Mouse (Mus musculus): Measurements from ENCODE around the gene Ephb1. TPM values are rescaled to one million over a fixed set of nuclear protein-coding genes. Genes with fewer than 3 reads are reported as not detected.

Gene Ephb1
- polyA plus RNA-seq, 1 experiment, result 3.0 TPM

DNA sequence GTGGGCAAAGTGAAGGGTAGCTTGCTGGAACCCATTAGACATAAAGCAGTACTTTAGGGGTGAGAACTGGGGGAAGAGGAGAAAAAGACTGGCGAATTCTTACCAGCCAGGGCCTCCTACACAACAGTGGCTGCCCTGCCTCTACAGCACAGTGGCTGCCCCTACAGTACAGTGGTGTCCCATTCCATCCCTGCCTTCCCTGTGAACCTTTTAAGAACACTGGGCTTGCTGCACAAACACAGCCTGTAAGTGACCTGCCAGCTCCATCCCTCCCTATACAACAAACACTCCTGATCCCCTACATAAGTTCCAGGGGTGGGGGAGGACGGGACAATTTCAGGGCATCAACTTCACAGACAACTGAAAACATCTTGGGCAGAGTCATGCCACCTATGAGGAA is 174.4 kb downstream of the Ephb1 start:
- Histone ChIP-seq H3K4me3 (ENCODE audit: control insufficient read depth, low read depth, low read length) (no peak overlapping the region), H3K27ac (ENCODE audit: control insufficient read depth, insufficient read depth, low read depth, low read length) (no peak overlapping the region), H3K36me3 (ENCODE audit: control insufficient read depth, insufficient read depth, low read length) (no peaks in the 10 kb centered on the region), H3K4me1 (ENCODE audit: control insufficient read depth, insufficient read depth, low read length) (no peaks in the 10 kb centered on the region), H3K27me3 (ENCODE audit: control insufficient read depth, insufficient read depth, low read length) (no peaks in the 10 kb centered on the region)
- TF ChIP-seq POLR2A (IDR thresholded peaks at IDR 0.05; ENCODE audit: control insufficient read depth, low read depth, low read length), result no peak
- TF ChIP-seq CTCF (IDR thresholded peaks at IDR 0.05; ENCODE audit: control insufficient read depth, insufficient read depth, insufficient replicate concordance, low read depth, low read length), result no peak

DNA sequence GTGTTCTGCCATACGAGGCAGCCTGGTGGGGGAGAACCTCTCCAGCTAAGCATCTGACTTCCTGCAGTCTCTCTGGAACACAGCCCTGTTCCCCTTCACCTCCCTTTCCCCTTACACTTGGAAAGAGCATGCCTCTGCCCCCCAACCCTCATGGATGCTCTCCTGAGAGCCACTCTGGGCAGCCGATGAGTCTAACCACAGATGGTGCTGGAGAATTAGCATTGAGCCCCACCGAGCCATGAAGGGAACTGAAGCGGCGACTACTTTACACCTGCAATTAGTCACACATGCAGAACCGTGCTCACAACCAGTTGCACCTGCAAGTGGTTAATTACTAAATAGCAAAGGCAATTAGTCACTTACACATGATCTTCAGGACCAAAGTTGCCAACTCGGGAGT is 184.8 kb downstream of the Ephb1 start:
- TF ChIP-seq POLR2A (IDR thresholded peaks at IDR 0.05; ENCODE audit: control insufficient read depth, low read depth, low read length) (no peak), CTCF (IDR thresholded peaks at IDR 0.05; ENCODE audit: control insufficient read depth, insufficient read depth, insufficient replicate concordance, low read depth, low read length) (no peak)
- no peak overlapping the region for H3K27ac ChIP-seq (ENCODE audit: control insufficient read depth, insufficient read depth, low read depth, low read length)
- H3K36me3 ChIP-seq (ENCODE audit: control insufficient read depth, insufficient read depth, low read length), result no peaks in the 10 kb centered on the region
- H3K4me3 ChIP-seq (ENCODE audit: control insufficient read depth, low read depth, low read length), result no peak overlapping the region
- no peaks in the 10 kb centered on the region for H3K4me1 ChIP-seq (ENCODE audit: control insufficient read depth, insufficient read depth, low read length)
- no peaks in the 10 kb centered on the region for H3K27me3 ChIP-seq (ENCODE audit: control insufficient read depth, insufficient read depth, low read length)

GRCm38 (mm10) chr9:102155876-102156275 is 198.6 kb downstream of the Ephb1 start:
- TF ChIP-seq POLR2A (IDR thresholded peaks at IDR 0.05; ENCODE audit: control insufficient read depth, low read depth, low read length), result no peak
- TF ChIP-seq CTCF (IDR thresholded peaks at IDR 0.05; ENCODE audit: control insufficient read depth, insufficient read depth, insufficient replicate concordance, low read depth, low read length), result no peak
- Histone ChIP-seq H3K4me3 (ENCODE audit: control insufficient read depth, low read depth, low read length) (no peak overlapping the region), H3K4me1 (ENCODE audit: control insufficient read depth, insufficient read depth, low read length) (no peaks in the 10 kb centered on the region), H3K36me3 (ENCODE audit: control insufficient read depth, insufficient read depth, low read length) (no peaks in the 10 kb centered on the region), H3K27me3 (ENCODE audit: control insufficient read depth, insufficient read depth, low read length) (no peaks in the 10 kb centered on the region), H3K27ac (ENCODE audit: control insufficient read depth, insufficient read depth, low read depth, low read length) (no peak overlapping the region)

DNA sequence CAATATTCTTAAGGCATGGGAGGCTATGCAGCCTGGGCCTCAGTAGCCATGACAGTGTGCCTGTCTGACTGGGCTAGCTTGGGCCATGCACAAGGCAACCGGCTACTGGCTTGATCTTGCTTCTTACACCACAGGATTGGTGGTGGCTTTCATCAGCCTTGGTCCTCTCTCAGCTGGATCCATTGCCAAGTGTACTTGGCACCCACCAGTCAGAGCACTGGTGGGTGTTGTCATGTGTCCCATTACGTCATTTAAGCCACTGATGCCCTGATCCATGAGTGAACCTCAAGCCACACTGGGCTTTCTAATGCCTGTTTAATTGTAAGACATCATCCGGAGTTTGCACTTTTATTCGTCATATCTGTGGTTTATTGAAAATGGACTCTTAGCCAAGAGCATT is 215.3 kb downstream of the Ephb1 start:
- Histone ChIP-seq H3K27ac (ENCODE audit: control insufficient read depth, insufficient read depth, low read depth, low read length) (no peak overlapping the region), H3K4me3 (ENCODE audit: control insufficient read depth, low read depth, low read length) (no peak overlapping the region), H3K4me1 (ENCODE audit: control insufficient read depth, insufficient read depth, low read length) (no peaks in the 10 kb centered on the region), H3K36me3 (ENCODE audit: control insufficient read depth, insufficient read depth, low read length) (no peaks in the 10 kb centered on the region), H3K27me3 (ENCODE audit: control insufficient read depth, insufficient read depth, low read length) (no peaks in the 10 kb centered on the region)
- TF ChIP-seq POLR2A (IDR thresholded peaks at IDR 0.05; ENCODE audit: control insufficient read depth, low read depth, low read length), result no peak
- TF ChIP-seq CTCF (IDR thresholded peaks at IDR 0.05; ENCODE audit: control insufficient read depth, insufficient read depth, insufficient replicate concordance, low read depth, low read length), result no peak

DNA sequence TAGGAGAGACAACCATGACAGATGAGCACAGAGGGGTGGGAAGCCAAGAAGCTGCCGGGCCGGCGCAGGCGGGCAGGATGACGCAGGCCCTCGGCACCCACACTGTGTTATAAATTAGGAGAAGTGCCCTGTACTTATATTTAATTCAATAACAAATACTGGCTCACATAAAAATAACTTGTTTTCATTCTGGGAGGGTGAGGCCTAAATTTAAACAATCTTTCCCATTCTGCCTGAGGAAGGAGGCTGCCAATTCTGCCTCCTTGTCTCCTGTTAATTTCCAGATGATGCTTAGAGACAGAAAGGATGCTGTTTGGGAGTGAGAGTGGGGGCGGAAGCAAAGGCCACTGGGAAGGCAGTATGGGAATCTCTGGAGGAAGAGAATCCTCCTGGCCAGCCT is 215.8 kb downstream of the Ephb1 start:
- H3K4me3 ChIP-seq (ENCODE audit: control insufficient read depth, low read depth, low read length), result no peak overlapping the region
- TF ChIP-seq POLR2A (IDR thresholded peaks at IDR 0.05; ENCODE audit: control insufficient read depth, low read depth, low read length) (no peak), CTCF (IDR thresholded peaks at IDR 0.05; ENCODE audit: control insufficient read depth, insufficient read depth, insufficient replicate concordance, low read depth, low read length) (no peak)
- no peaks in the 10 kb centered on the region for H3K4me1 ChIP-seq (ENCODE audit: control insufficient read depth, insufficient read depth, low read length)
- no peak overlapping the region for H3K27ac ChIP-seq (ENCODE audit: control insufficient read depth, insufficient read depth, low read depth, low read length)
- H3K27me3 ChIP-seq (ENCODE audit: control insufficient read depth, insufficient read depth, low read length), result no peaks in the 10 kb centered on the region
- no peaks in the 10 kb centered on the region for H3K36me3 ChIP-seq (ENCODE audit: control insufficient read depth, insufficient read depth, low read length)

DNA sequence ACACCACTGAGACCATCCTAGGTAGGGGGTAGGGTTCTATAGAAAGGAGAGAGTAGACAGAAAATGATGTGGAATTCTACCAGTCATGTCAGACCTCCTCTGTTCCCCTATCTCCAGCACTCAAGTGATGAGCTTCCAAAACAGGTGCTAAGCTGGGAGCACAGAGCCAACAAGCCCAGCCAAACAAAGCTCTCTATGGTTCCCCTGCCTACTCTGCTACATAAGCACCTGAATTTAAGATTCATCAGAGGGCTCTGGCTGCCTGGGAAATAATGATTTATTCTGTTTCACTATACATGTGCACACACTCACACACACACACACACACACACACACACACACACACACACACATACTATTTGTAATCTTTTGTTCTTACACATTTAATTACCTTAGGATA is 216.3 kb downstream of the Ephb1 start:
- no peak overlapping the region for H3K4me3 ChIP-seq (ENCODE audit: control insufficient read depth, low read depth, low read length)
- H3K4me1 ChIP-seq (ENCODE audit: control insufficient read depth, insufficient read depth, low read length), result no peaks in the 10 kb centered on the region
- H3K36me3 ChIP-seq (ENCODE audit: control insufficient read depth, insufficient read depth, low read length), result no peaks in the 10 kb centered on the region
- no peaks in the 10 kb centered on the region for H3K27me3 ChIP-seq (ENCODE audit: control insufficient read depth, insufficient read depth, low read length)
- TF ChIP-seq CTCF (IDR thresholded peaks at IDR 0.05; ENCODE audit: control insufficient read depth, insufficient read depth, insufficient replicate concordance, low read depth, low read length) (no peak), POLR2A (IDR thresholded peaks at IDR 0.05; ENCODE audit: control insufficient read depth, low read depth, low read length) (no peak)
- H3K27ac ChIP-seq (ENCODE audit: control insufficient read depth, insufficient read depth, low read depth, low read length), result no peak overlapping the region

GRCm38 (mm10) chr9:102130506-102130905 is 224.0 kb downstream of the Ephb1 start:
- TF ChIP-seq POLR2A (IDR thresholded peaks at IDR 0.05; ENCODE audit: control insufficient read depth, low read depth, low read length) (no peak), CTCF (IDR thresholded peaks at IDR 0.05; ENCODE audit: control insufficient read depth, insufficient read depth, insufficient replicate concordance, low read depth, low read length) (no peak)

DNA sequence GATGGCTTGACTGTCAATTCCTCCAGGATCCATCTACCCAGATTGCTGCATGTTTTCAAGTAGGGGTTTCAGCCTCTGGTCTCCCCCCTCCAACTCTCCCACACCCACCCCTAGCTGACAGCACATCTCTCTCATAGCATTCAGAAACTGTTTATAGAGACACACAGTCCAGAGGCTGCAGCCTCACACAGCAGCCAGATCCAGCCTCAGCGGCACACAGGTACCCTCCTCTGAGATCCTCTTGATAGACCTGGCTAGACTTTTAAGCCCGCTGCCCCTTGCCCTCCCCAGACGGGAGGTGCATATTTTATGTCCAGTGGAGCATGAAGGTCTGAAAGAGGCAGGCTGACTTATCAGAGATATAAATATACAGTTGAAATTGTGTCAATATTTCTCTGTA is 228.0 kb downstream of the Ephb1 start:
- Histone ChIP-seq H3K36me3 (ENCODE audit: control insufficient read depth, insufficient read depth, low read length) (no peaks in the 10 kb centered on the region), H3K27ac (ENCODE audit: control insufficient read depth, insufficient read depth, low read depth, low read length) (no peak overlapping the region), H3K4me1 (ENCODE audit: control insufficient read depth, insufficient read depth, low read length) (no peaks in the 10 kb centered on the region), H3K27me3 (ENCODE audit: control insufficient read depth, insufficient read depth, low read length) (no peaks in the 10 kb centered on the region), H3K4me3 (ENCODE audit: control insufficient read depth, low read depth, low read length) (no peak overlapping the region)
- no peak for TF ChIP-seq POLR2A (IDR thresholded peaks at IDR 0.05; ENCODE audit: control insufficient read depth, low read depth, low read length)
- TF ChIP-seq CTCF (IDR thresholded peaks at IDR 0.05; ENCODE audit: control insufficient read depth, insufficient read depth, insufficient replicate concordance, low read depth, low read length), result no peak

More at GRCm38 (mm10) chr9:102130506-102130905, 224.0 kb downstream of the Ephb1 start:
- Histone ChIP-seq H3K4me1 (ENCODE audit: control insufficient read depth, insufficient read depth, low read length) (no peaks in the 10 kb centered on the region), H3K36me3 (ENCODE audit: control insufficient read depth, insufficient read depth, low read length) (no peaks in the 10 kb centered on the region), H3K27ac (ENCODE audit: control insufficient read depth, insufficient read depth, low read depth, low read length) (no peak overlapping the region), H3K27me3 (ENCODE audit: control insufficient read depth, insufficient read depth, low read length) (no peaks in the 10 kb centered on the region), H3K4me3 (ENCODE audit: control insufficient read depth, low read depth, low read length) (no peak overlapping the region)
